In the genomic region with DNA sequence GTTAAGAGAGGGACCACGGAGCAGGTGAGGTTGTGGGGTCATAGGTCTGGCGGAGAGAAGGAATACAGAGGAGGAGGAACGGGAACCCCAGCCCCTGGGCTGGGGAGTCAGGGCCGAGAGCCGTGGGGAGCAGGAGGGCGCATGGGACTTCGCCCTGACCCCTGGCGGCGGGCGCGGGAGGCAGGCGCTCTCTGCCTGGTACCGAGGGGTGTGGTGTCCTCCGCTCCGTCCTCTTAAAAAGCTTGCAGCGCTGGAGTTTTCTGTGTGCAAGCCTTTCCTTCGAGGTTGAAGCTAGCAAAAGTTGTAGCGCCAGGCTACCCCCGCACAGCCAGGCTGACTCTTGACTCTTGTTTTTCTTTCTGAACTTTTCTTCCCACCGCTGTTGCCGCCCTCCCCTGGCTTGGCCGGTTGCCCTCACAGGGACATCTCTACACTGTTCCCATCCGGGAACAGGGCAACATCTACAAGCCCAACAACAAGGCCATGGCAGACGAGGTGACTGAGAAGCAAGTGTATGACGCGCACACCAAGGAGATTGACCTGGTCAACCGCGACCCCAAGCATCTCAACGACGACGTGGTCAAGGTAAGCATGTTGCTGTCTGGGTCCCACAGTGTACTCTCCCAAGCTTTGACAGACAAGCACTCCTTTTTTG, we compare ENCODE assay signal across 8 mouse cellular contexts. TPM values are rescaled to one million over a fixed set of nuclear protein-coding genes. Genes with fewer than 3 reads are reported as not detected.
DNase-seq lines count a peak whose midpoint lies in the region; ATAC-seq and TF ChIP-seq lines count a peak whose summit lies in the region.

No protein-coding gene starts in this region.

- H3K9ac ChIP-seq in hindbrain, embryonic 12.5 days, result peak overlapping the region; percentile 28; the same call in 1 of the 2 replicates

- H3K36me3 ChIP-seq in hindbrain, embryonic 12.5 days, result no peaks in the 10 kb centered on the region
- H3K36me3 ChIP-seq in macrophage (ENCODE audit: inconsistent target), result no peaks in the 10 kb centered on the region

- no peak overlapping the region for H3K27ac ChIP-seq in hindbrain, embryonic 12.5 days
- peak overlapping the region; percentile 21 for H3K27ac ChIP-seq in left cerebral cortex, adult 2 months
- H3K27ac ChIP-seq in macrophage, result no peak overlapping the region

- peak overlapping the region; percentile 40 for H3K4me3 ChIP-seq in hindbrain, embryonic 12.5 days
- peak overlapping the region; percentile 36 for H3K4me3 ChIP-seq in left cerebral cortex, adult 2 months
- H3K4me3 ChIP-seq in macrophage (ENCODE audit: inconsistent target), result peak overlapping the region; percentile 18; the same call in 1 of the 2 replicates

- TF ChIP-seq CTCF in left cerebral cortex, adult 2 months (IDR thresholded peaks at IDR 0.05), result peak; percentile 76

- peak; percentile 10 for DNase-seq in T-cell, adult 2 months (ENCODE audit: low spot score)
- peak; percentile 53 to 69 for DNase-seq in cerebellum, postnatal 25 days
- peak; percentile 23 to 33 for DNase-seq in frontal cortex, postnatal 36 days (ENCODE audit: low spot score in 2 of 2)
- peak; percentile 44 for DNase-seq in left cerebral cortex, adult 2 months (ENCODE audit: extremely low spot score in 1 of 2, low spot score in 2 of 2)
- DNase-seq in right cerebral cortex, adult 2 months (ENCODE audit: low spot score in 2 of 2), result peak; percentile 23 to 29
- DNase-seq in urinary bladder, postnatal 36 days (ENCODE audit: low spot score in 2 of 2), result peak; percentile 60 to 81

- peaks cover 22% of the 10 kb centered on the region for H3K4me1 ChIP-seq in hindbrain, embryonic 12.5 days

- 3% methylated on average over 28 of the region's 31 CpGs for WGBS in hindbrain, embryonic 12.5 days
- 16% methylated on average over 28 of the region's 31 CpGs for WGBS in macrophage (ENCODE audit: missing documents)

- peaks cover 25% of the 10 kb centered on the region for H3K27me3 ChIP-seq in hindbrain, embryonic 12.5 days

- peak; percentile 87 for ATAC-seq in hindbrain, embryonic 12.5 days (ENCODE audit: low FRiP score)

- intact Hi-C loops in left cerebral cortex, adult 2 months (cut with DNase I), result loop anchor here (2.0 to 5.0 kb wide), 4 partner anchors 27 to 203 kb away; a partner anchor contains a TSS

- H3K4me2 ChIP-seq in hindbrain, embryonic 12.5 days (replicated peaks), result peak overlapping the region; percentile 90

- H3K9me3 ChIP-seq in hindbrain, embryonic 12.5 days (replicated peaks), result no peaks in the 10 kb centered on the region

- H3K79me2 ChIP-seq in macrophage (ENCODE audit: inconsistent target), result no peaks in the 10 kb centered on the region

RNA-seq across cellular contexts. Expression of a gene that starts 1.5 kb away (rescaled TPM):
- polyA plus RNA-seq in hindbrain, embryonic 12.5 days (2016; fragmentation: Nextera tagmentation; extraction: Ambion mirVana), result 15.3 and 17.3 TPM in 2 replicates
- total RNA-seq in left cerebral cortex, adult 2 months (2021), result 10 to 100 TPM; 17.6 to 20.9 TPM
- total RNA-seq in macrophage (2018; cell fraction: chromatin; rRNA removed), result 10 to 100 TPM in 6 of 26 experiments, 1 to 10 TPM in 6, not detected in 14; 1.1 to 60.3 (median 11.5) TPM
- 10 to 100 TPM in 2 of 26 experiments, 1 to 10 TPM in 4, under 1 TPM in 18, not detected in 2; 0.03 to 26.7 (median 0.22) TPM for total RNA-seq in macrophage (2018; cell fraction: cytosol; rRNA removed)
- 10 to 100 TPM in 4 of 26 experiments, 1 to 10 TPM in 6, under 1 TPM in 4, not detected in 12; 0.18 to 25.7 (median 3.3) TPM for total RNA-seq in macrophage (2018; cell fraction: nucleus; rRNA removed)
- 0.07 to 0.72 TPM (median 0.21 TPM) in 3 replicates for polyA plus RNA-seq in macrophage (2018)

RNA-seq across cellular contexts. Expression of a gene that starts 26.6 kb away (rescaled TPM):
- 8.4 and 8.5 TPM in 2 replicates for polyA plus RNA-seq in hindbrain, embryonic 12.5 days (2016; fragmentation: Nextera tagmentation; extraction: Ambion mirVana)
- total RNA-seq in left cerebral cortex, adult 2 months (2021), result 10 to 100 TPM; 32.5 to 33.9 TPM
- total RNA-seq in macrophage (2018; cell fraction: chromatin; rRNA removed), result 10 to 100 TPM in 7 of 26 experiments, 1 to 10 TPM in 18, not detected in 1; 1.3 to 40.5 (median 7.0) TPM
- total RNA-seq in macrophage (2018; cell fraction: cytosol; rRNA removed), result 10 to 100 TPM; 14.1 to 31.0 (median 24.0) TPM
- 10 to 100 TPM in 16 of 26 experiments, 1 to 10 TPM in 10; 2.8 to 27.0 (median 11.8) TPM for total RNA-seq in macrophage (2018; cell fraction: nucleus; rRNA removed)
- 15.1 to 55.7 TPM (median 24.4 TPM) in 3 replicates for polyA plus RNA-seq in macrophage (2018)

Comparison
In these comparisons a context has a peak if more than half of its experiments do, and no peak if none do; other contexts are left out.
1. DNase-seq: peak in every context shown above with its lines; median percentile 70 in urinary bladder, postnatal 36 days; 61 in cerebellum, postnatal 25 days; 44 in left cerebral cortex, adult 2 months; 28 in frontal cortex, postnatal 36 days; 26 in right cerebral cortex, adult 2 months; 10 in T-cell, adult 2 months.